Mouse (Mus musculus) heart, embryonic 13.5 days (tissue): ENCODE results near the gene Itprid1. TPM values are rescaled to one million over a fixed set of nuclear protein-coding genes. Genes with fewer than 3 reads are reported as not detected.

Experiments used
- ATAC-seq: fragments of 200-750 bp; cut with Nextera tagmentation; 2 replicates; pipeline ENCODE4 v1.8.0; 2017; ENCODE audit warnings: moderate TSS enrichment; ENCODE audit not compliant: insufficient number of reproducible peaks, low FRiP score, low TSS enrichment; ENCODE audit errors: extremely low read depth
- H3K27ac ChIP-seq: fragments of 300-500 bp; sonication (generic); replicated peaks from 2 replicates; pipeline ENCODE4 v1.5.1; 2015; ENCODE audit warnings: moderate library complexity, mild to moderate bottlenecking, inconsistent platforms
- H3K27me3 ChIP-seq: fragments of 300-500 bp; sonication (generic); replicated peaks from 2 replicates; pipeline ENCODE4 v1.6.1; 2015; ENCODE audit warnings: mild to moderate bottlenecking, inconsistent platforms
- H3K36me3 ChIP-seq: fragments of 300-500 bp; sonication (generic); 2 replicates; pipeline ENCODE4 v1.6.1; 2015; ENCODE audit warnings: mild to moderate bottlenecking, inconsistent platforms
- H3K4me1 ChIP-seq: fragments of 300-500 bp; sonication (generic); 2 replicates; pipeline ENCODE4 v1.6.1; 2015; ENCODE audit warnings: inconsistent platforms
- H3K4me2 ChIP-seq: fragments of 300-500 bp; sonication (generic); 2 replicates; pipeline ENCODE4 v1.6.1; 2015; ENCODE audit warnings: inconsistent platforms, mild to moderate bottlenecking, moderate library complexity
- H3K4me3 ChIP-seq: fragments of 300-500 bp; sonication (generic); 2 replicates; pipeline ENCODE4 v1.5.1; 2015; ENCODE audit warnings: moderate library complexity, mild to moderate bottlenecking, inconsistent platforms
- H3K9ac ChIP-seq: fragments of 300-500 bp; sonication (generic); 2 replicates; pipeline ENCODE4 v1.6.1; 2015; ENCODE audit warnings: inconsistent platforms, mild to moderate bottlenecking, moderate library complexity
- H3K9me3 ChIP-seq: fragments of 300-500 bp; sonication (generic); 2 replicates; pipeline ENCODE4 v1.6.1; 2016; ENCODE audit warnings: inconsistent platforms
- WGBS: fragments of 180-500 bp; shearing (Covaris S2); methylation state at CpG from one replicate; pipeline ENCODE4 v1.1.7; 2015; ENCODE audit warnings: mixed read lengths; 5-methylcytosine and 5-hydroxymethylcytosine counted together
- polyA plus RNA-seq: library from polyadenylated mRNA; unstranded; fragments of >200 nt; fragmentation: Nextera tagmentation; extraction: Ambion mirVana; gene quantifications from 2 replicates; pipeline ENCODE4 v1.2.1, GENCODE M21; 2015

Gene Itprid1
- polyA plus RNA-seq, 1 experiment from 2014 or later = not detected

GRCm38 (mm10) chr6:55901568-55902328, 65.1 kb downstream of the Itprid1 start:
- ATAC-seq = no peak
- H3K4me2 ChIP-seq = no peak overlapping the region
- 0 out of 2 replicates have a peak, but pooled peaks cover 3% of the 10 kb centered on the region for H3K9me3 ChIP-seq
- H3K4me3 ChIP-seq = no peak overlapping the region
- H3K4me1 ChIP-seq = no peaks in the 10 kb centered on the region
- 69% methylated on average over 5 of the region's 5 CpGs for WGBS
- no peaks in the 10 kb centered on the region for H3K27me3 ChIP-seq
- no peaks in the 10 kb centered on the region for H3K36me3 ChIP-seq
- no peak overlapping the region for H3K9ac ChIP-seq
- no peak overlapping the region for H3K27ac ChIP-seq

- H3K4me2 ChIP-seq = no peak overlapping the region
- no peak overlapping the region for H3K9ac ChIP-seq
- no peaks in the 10 kb centered on the region for H3K4me1 ChIP-seq
- H3K27ac ChIP-seq = no peak overlapping the region
- WGBS = 61% methylated on average over 1 of the region's 1 CpGs
- H3K27me3 ChIP-seq = no peaks in the 10 kb centered on the region
- 0 out of 2 replicates have a peak, but pooled peaks cover 3% of the 10 kb centered on the region for H3K9me3 ChIP-seq
- no peak for ATAC-seq
- no peak overlapping the region for H3K4me3 ChIP-seq
- no peaks in the 10 kb centered on the region for H3K36me3 ChIP-seq
Measured at GRCm38 (mm10) chr6:55902329-55902605, 65.6 kb downstream of the Itprid1 start.

GRCm38 (mm10) chr6:55919206-55919605, 82.5 kb downstream of the Itprid1 start:
- H3K4me3 ChIP-seq = no peak overlapping the region
- H3K27me3 ChIP-seq = no peaks in the 10 kb centered on the region
- 77% methylated on average over 5 of the region's 5 CpGs for WGBS
- H3K9me3 ChIP-seq = no peaks in the 10 kb centered on the region
- no peak for ATAC-seq
- no peaks in the 10 kb centered on the region for H3K36me3 ChIP-seq
- no peak overlapping the region for H3K9ac ChIP-seq
- no peak overlapping the region for H3K4me2 ChIP-seq
- H3K27ac ChIP-seq = no peak overlapping the region
- H3K4me1 ChIP-seq = no peaks in the 10 kb centered on the region

GRCm38 (mm10) chr6:55920282-55920720, 83.6 kb downstream of the Itprid1 start:
- Histone ChIP-seq H3K9me3 (no peaks in the 10 kb centered on the region), H3K4me2 (no peak overlapping the region), H3K36me3 (no peaks in the 10 kb centered on the region), H3K4me3 (no peak overlapping the region), H3K27me3 (no peaks in the 10 kb centered on the region), H3K9ac (no peak overlapping the region), H3K27ac (no peak overlapping the region), H3K4me1 (no peaks in the 10 kb centered on the region)
- WGBS = 71% methylated on average over 3 of the region's 3 CpGs
- no peak for ATAC-seq

- Histone ChIP-seq H3K27me3 (no peaks in the 10 kb centered on the region), H3K9ac (no peak overlapping the region), H3K4me2 (no peak overlapping the region), H3K4me3 (no peak overlapping the region), H3K4me1 (no peaks in the 10 kb centered on the region), H3K27ac (no peak overlapping the region), H3K36me3 (no peaks in the 10 kb centered on the region), H3K9me3 (no peaks in the 10 kb centered on the region)
- 63% methylated on average over 4 of the region's 4 CpGs for WGBS
- no peak for ATAC-seq
Measured at GRCm38 (mm10) chr6:55920866-55921630, 84.4 kb downstream of the Itprid1 start.

- Histone ChIP-seq H3K4me2 (no peak overlapping the region), H3K4me1 (no peaks in the 10 kb centered on the region), H3K27ac (no peak overlapping the region), H3K4me3 (no peak overlapping the region), H3K27me3 (no peaks in the 10 kb centered on the region), H3K36me3 (no peaks in the 10 kb centered on the region), H3K9ac (no peak overlapping the region), H3K9me3 (no peaks in the 10 kb centered on the region)
- ATAC-seq = no peak
- WGBS = 72% methylated on average over 1 of the region's 1 CpGs
Measured at GRCm38 (mm10) chr6:55944709-55945108, 108.0 kb downstream of the Itprid1 start.

- Histone ChIP-seq H3K27ac (no peak overlapping the region), H3K4me1 (no peaks in the 10 kb centered on the region), H3K27me3 (no peaks in the 10 kb centered on the region), H3K9me3 (no peaks in the 10 kb centered on the region), H3K4me3 (no peak overlapping the region), H3K4me2 (no peak overlapping the region), H3K36me3 (no peaks in the 10 kb centered on the region), H3K9ac (no peak overlapping the region)
- ATAC-seq = no peak
- 60% methylated on average over 8 of the region's 8 CpGs for WGBS
Measured at GRCm38 (mm10) chr6:55950345-55951110, 113.8 kb downstream of the Itprid1 start.

- Histone ChIP-seq H3K27me3 (no peaks in the 10 kb centered on the region), H3K36me3 (no peaks in the 10 kb centered on the region), H3K27ac (no peak overlapping the region), H3K9ac (no peak overlapping the region), H3K4me3 (no peak overlapping the region), H3K4me1 (no peaks in the 10 kb centered on the region), H3K9me3 (no peaks in the 10 kb centered on the region), H3K4me2 (no peak overlapping the region)
- ATAC-seq = no peak
Measured at GRCm38 (mm10) chr6:55972998-55973397, 136.3 kb downstream of the Itprid1 start.

- WGBS = 71% methylated on average over 2 of the region's 2 CpGs
- no peak for ATAC-seq
Measured at GRCm38 (mm10) chr6:55979766-55980165, 143.1 kb downstream of the Itprid1 start.

GRCm38 (mm10) chr6:56008711-56009110, 172.0 kb downstream of the Itprid1 start:
- no peaks in the 10 kb centered on the region for H3K27me3 ChIP-seq
- H3K9me3 ChIP-seq = no peaks in the 10 kb centered on the region
- 72% methylated on average over 4 of the region's 4 CpGs for WGBS
- no peak for ATAC-seq
- H3K27ac ChIP-seq = no peak overlapping the region
- H3K4me1 ChIP-seq = no peaks in the 10 kb centered on the region
- no peaks in the 10 kb centered on the region for H3K36me3 ChIP-seq
- H3K4me2 ChIP-seq = no peak overlapping the region
- H3K9ac ChIP-seq = no peak overlapping the region
- H3K4me3 ChIP-seq = no peak overlapping the region

More at GRCm38 (mm10) chr6:55979766-55980165, 143.1 kb downstream of the Itprid1 start:
- Histone ChIP-seq H3K27me3 (no peaks in the 10 kb centered on the region), H3K9me3 (no peaks in the 10 kb centered on the region), H3K27ac (no peak overlapping the region), H3K9ac (no peak overlapping the region), H3K4me1 (no peaks in the 10 kb centered on the region), H3K36me3 (no peaks in the 10 kb centered on the region), H3K4me3 (no peak overlapping the region), H3K4me2 (no peak overlapping the region)

- Histone ChIP-seq H3K9me3 (no peaks in the 10 kb centered on the region), H3K36me3 (no peaks in the 10 kb centered on the region), H3K4me2 (no peak overlapping the region), H3K9ac (no peak overlapping the region), H3K27ac (no peak overlapping the region), H3K4me1 (peaks cover 1% of the 10 kb centered on the region; the same call in 1 of the 2 replicates), H3K4me3 (no peak overlapping the region), H3K27me3 (no peaks in the 10 kb centered on the region)
- 75% methylated on average over 5 of the region's 5 CpGs for WGBS
- ATAC-seq = no peak
Measured at GRCm38 (mm10) chr6:56012384-56012783, 175.7 kb downstream of the Itprid1 start.
